Mouse (Mus musculus) lung, postnatal 10 days (tissue): ENCODE data around the gene Il17f.
"Not testable (repeated sequence)": the region's sequence is repeated elsewhere in the genome, so short reads cannot be mapped to it uniquely, and the experiment has no call there.

Source experiments
- DNase-seq: peaks from one replicate; pipeline ENCODE4 v3.0.0; 2021

Gene Il17f

DNA sequence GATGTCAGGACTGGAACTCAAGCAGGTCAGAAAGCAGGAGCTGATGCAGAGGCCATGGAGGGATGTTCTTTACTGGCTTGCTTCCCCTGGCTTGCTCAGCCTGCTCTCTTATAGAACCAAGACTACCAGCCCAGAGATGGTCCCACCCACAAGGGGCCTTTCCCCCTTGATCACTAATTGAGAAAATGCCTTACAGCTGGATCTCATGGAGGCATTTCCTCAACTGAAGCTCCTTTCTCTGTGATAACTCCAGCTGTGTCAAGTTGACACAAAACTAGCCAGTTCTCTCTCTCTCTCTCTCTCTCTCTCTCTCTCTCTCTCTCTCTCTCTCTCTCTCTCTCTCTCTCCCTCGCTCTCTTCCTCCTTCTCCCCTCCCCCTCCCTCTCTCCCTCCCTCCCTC lies at the start of gene Il17f:
TSS of gene Il17f (minus strand) at position 101 of the 400 bp plus-strand sequence.
- not testable (repeated sequence) for DNase-seq

DNA sequence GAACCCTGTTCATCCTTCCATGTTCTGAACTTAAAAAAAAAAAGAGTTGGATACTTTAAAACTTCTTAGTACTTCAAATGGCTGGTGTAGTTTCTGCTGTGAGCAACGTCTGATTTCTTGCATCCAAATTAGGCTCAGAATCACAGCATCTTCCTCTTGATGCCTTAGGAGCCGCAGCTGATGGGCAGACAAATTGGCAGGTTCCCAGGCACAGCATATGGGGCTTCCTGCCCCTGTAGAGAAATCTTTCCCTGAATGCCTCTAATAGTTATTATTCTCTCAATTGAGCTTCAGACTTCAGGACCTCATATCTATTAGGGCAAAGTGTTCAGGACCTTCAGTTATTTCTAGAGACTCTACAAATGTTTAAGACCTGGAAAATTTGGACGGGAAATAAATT lies 49.5 kb upstream of the Il17f start:
- DNase-seq = no peak

DNA sequence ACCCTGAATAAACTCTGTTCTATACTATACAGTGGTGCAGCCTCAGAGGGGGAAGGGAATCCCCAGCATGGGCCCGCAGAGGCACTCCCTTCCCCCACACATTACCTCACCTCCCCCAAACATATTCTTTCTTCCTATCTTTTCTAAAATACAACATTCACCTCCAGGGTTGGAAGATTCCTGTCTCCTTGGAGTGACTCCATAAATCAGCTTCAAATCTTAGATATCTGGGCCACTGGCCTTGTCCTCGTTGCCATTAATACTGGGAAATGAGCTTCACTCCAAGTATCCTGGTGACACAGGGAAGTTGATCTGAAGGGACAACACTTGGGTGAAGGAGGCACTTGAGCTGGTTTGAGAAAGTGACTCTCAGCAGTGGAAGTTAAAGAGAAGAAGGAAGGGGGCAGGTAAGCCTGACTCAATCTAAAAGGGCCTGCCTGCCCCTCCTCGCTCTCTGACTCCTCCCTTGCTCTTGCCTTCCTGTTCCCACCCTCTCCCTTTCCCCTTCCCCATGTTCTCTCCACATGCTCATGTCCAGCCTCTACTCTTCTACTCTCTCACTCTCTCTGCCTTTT lies 46.2 kb upstream of the Il17f start:
- DNase-seq = peak; percentile 8

DNA sequence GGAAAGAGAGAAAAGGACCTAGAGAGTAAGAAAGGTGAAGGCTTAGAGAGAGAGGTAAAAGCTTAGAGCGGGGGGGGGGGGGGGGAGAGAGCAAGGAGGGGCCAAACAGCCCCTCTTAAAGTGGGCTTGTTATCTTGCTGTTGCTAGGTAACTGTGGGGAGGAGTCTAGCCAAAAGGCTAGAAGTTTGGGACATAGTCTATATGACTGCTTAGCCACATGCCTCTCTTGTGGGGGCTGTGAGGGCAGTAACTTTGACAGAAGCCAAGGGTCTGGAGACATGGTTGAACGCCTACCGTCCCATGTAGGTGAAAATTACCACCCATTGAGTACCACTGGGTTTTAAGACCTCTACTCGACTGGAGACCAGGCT lies 42.7 kb upstream of the Il17f start:
- DNase-seq = no peak

DNA sequence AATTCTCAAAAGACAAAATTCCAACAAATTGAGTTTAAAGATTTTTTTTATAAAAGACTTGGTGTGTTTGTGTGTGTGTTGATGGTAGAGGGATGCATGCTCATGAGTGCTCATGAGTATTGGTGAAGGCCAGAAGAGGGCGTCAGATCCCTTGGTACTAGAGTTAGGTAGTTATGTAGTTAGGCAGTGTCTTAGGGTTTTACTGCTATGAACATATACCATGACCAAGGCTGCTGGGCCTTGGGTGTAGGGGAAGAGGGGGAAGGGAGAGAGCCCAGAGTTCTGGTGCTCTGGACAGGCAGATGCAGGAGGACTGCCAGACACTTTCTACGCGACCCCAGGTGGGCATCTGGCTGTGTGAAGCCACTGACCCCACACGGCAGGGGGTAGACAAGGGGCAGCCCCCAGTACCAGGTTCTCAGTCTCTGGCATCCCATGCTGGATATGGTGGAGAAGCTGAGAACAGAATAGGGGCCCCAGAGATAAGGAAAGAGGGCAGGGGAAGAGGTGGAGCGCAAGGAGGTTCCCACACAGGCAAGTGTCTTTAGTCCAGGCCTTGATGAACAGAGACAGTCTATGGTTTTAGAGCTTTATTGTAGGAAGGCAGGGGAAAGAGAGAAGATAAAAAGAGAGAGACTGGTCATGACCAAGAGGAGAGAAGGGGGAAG lies 42.2 kb upstream of the Il17f start:
- no peak for DNase-seq

DNA sequence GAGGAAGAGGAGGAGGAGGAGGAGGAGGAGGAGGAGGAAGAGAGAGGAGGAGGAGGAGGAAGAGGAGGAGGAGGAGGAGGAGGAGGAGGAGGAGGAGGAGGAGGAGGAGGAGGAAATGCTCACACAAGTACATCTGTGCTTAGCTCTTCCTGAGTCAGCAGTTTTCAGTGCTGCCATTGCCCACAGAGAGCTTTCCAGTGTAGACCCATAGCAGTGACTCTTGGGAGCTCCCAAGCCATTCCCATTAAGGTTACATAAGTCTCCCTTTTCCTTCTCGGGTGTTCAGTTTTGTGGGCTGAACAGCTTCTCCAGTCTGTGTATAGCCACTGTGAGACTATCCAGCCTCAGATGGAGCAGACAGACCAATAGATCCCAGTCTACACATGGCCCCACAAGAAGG lies 40.1 kb upstream of the Il17f start:
- no peak for DNase-seq

DNA sequence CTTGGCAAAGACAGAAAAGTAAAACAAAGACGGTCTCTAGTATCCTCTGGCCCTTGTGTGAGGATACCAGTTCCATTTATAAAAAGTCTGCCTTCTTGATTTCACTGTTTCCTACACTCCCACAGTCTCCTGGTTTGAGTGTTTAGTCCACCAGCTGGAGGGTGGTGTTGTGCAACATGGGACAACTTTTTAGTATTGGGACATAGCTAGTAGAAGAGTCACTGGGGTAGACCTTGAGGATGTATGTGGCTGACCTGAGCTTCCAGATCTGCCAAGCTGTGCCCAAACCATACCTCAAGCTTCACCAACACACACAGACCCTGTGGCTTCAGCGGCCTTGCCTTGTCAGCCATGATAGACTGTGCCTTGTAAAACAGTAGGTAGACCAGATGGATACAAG lies 37.6 kb upstream of the Il17f start:
- no peak for DNase-seq

DNA sequence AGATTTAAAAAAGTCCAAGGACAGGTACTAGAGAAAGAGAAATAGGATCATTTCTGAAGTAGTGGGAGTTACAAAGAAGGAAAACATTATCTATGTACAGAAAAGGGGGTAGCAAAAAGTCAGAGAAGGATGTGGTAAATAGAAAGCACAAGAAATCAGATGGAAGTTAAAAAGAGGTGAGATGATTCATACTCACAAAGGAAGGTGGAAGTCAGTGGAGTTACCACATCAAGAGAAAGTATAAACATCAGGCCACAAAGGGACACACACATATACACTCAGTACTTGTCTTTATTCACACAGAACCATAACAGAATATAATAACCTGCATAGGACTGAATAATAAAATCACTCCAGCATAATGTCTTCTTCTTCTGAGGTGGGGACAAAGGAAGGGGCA lies 34.6 kb upstream of the Il17f start:
- no peak for DNase-seq

DNA sequence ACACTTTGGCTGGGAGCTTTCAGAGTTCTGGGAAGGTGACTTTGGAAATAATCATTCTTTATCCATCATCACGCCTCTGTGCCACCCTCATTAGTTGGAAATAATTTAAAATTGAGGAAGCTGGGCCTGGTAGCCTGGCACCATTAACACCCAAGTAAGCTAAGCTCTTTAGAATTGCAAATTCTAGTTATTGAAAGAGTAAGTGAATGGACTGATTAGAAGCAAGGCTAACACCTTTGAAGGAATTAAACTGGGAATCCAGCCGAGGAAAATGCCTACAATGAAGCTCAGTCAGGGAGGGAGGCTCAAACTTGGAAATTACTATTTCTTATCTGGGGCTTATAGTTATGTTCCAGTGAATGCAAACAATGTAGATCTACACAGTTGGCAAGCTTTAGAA lies 33.5 kb upstream of the Il17f start:
- DNase-seq = no peak

DNA sequence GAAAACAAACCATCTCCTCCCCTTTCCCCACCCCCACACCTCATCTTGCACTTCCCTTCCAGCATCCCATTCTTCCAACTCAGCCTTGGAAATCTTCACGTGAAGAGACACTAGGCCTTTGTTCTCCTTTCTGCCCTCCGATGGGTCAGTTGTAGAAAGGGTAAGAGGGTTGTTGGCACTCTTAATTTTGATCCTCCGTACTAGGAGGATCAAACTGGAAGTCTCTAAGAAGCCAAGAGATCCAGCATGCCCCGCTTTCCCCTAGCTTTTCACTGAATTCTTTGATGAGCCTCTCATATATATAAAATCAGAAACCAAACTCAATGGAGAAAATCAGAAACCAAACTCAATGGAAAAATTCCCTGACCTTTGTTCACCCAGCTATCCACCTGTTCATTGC lies 33.1 kb upstream of the Il17f start:
- DNase-seq = no peak

DNA sequence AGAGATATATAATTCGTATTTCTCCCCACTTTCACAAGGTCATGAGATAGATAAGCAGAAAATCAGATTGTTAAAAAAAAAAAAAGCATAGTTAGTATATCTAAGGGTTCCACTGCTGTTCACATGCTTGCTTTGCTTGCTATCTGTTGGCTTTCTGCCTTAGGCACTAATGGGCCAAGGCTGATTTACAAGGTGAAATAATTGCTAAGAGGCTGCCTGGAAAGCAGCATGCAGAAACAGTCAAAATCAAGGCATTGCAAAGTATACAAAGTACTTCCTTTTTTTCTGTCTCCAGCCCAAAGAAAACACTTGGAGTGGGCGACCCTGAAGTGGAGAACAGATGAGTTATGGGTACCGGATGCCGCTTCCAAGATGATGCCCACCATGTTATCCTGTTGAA lies 30.5 kb upstream of the Il17f start:
- no peak for DNase-seq

DNA sequence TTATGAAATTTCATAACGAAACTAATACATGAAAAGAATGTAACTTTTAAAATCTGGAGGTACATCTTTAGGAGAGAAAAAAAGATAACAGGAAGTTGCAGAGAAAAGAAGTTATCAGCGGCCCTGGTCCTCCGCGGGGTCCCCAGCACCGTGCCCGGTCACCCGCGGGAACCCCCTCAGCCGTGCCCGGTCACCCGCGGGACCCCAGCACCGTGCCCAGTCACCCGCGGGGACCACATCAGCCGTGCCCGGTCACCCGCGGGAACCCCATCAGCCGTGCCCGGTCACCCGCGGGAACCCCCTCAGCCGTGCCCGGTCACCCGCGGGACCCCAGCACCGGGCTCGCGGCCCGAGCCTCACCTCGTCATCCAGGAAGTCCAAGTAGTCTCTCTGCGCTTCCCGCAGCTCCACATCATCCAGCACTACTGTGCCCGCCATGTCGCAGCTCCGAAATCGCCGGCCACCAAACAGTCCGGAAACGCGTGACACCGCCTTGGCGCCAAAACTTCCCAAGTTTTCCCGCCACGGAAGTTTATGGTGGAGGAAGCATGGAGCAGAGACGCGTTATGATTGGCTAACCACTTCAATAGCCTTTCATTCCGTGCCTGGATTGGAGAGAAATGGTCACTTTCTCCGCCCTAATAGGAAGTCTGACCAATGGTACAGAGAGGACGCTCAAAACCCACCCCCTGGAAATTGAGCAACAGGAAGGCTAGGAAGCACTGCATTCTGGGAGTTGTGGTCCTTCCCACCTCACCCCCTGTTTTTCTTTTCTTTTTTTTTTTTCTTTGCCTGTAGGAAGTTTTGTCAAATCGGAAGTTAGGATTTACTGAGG lies 29.6 kb upstream of the Il17f start, which contains the start of gene Mcm3:
TSS of gene Mcm3 (minus strand) at position 542 of the 835 bp plus-strand sequence.
- peak; percentile 96 for DNase-seq

DNA sequence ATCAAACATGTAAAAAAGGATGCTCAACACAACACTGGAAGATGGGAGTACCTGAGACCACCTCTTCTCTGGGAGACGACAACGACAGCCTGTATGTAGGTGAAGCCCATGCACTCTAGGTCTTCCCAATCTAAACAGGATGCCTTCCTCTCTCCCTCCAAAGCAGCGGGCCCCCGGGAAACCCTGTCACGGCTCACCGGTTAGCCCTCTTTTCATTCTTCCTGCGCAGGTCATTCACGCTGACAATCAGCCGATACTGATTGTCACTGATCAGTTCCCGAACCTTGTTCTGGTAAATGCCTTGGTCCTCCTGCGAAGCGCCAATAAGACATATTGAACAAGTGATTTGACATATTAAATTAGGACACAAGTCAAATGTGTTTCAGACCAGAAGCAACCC lies 27.2 kb upstream of the Il17f start:
- DNase-seq = no peak

DNA sequence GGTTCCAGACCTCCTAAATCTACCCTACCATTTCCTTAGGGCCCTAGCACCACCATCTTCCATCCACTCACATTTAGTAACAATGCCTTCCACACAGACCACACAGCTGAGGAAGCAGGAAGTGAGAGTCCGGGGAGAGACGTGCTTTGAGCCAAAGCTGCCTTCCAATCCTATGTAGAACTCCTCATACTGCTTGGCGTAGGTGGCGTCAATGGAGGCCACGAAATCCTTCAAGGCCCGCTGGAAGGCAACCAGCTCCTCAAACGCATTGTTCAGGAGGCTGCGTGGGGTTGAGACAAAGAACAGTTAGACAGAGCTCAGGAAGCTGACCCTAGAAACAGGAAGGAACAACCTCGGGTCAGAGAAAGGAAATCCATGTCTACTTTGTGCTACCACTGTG lies 26.8 kb upstream of the Il17f start:
- DNase-seq = peak; percentile 7

DNA sequence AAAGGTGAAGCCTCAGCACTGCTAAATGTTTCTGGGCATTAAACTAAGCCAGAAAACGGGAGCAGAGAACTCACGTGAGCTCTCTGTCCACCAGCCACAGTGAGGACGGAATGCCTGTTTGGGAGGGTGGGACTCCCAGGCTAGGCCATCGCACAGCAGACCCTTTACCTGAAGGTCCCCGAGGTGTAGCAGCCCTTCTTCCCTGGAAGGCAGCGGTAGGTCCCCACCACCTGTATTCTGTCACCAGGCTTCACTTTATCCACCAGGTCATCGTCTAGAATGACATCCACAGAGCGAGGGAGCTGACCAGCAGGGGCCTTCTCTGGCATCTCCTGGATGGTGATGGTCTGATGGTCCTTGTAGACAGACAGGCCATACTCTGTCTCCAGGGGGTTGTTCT lies 24.1 kb upstream of the Il17f start:
- DNase-seq = no peak

DNA sequence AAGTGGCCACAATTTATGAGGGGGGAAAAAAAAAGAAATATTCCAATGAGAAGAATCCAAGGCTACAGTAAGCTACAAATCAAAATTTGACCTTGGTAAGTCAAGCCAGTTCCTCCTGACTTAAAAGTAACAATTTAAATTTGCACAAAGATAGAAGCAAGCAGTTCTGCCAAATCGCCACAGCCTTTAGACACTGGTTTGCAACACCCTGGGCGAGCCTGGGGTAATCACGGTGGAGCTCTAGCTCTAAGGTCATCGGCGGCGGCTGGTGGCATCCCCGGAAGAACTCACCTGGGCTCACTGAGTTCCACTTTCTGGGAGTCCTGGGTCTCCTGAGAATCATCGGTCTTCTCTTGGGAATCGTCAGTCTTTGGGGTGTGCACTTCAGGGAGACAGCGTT lies 14.1 kb upstream of the Il17f start:
- DNase-seq = no peak

DNA sequence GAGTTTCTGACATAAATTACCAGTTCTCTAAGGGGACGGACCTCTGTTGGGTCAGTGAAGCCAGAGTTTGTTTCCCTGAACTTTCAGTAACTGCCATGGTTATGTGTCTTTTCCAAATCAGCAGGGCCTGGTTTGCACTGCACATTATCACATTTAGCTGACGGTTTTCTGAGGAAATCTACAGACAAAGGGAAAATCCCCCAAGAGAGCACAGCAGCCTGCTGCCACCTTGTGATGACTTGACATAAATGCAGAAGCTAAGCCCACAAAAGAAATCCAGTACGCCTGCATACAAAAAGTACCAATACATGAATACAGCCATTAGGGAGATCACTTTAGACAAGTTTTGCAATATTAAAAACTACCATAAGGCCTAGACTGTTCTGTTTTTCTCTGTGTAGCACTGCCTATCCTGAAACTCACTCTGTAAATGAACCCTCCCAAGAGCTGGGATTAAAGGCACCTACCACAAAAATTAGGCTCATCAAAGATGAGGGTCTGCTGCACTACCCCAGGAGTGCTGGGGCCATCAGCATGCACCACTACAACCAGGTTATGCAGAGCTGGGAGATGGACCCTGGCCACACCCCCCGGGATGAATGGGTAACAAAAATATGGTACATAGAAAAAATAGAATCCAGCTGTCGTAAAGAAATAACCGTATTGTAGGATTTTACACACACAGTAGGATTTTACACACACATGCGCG lies 11.4 kb upstream of the Il17f start:
- DNase-seq = peak; percentile 6

DNA sequence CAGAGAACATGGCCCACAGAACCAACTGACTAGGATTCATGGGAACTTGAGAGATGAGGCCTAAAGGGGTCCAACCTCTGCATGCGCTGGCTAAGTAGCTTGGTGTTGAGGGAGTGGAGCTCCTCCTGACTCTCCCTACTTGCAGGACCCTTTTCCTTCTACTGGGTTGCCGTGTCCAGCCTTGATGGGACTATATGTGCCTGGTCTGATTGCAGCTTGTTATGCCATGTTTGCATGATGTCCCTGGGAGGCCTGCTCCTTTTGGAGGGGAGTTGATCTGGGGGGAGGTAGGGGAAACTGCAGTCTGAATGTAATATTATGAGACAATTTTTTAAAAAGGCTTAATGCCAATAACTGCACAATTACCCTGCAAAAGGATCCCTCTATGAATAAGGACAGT lies 10.9 kb upstream of the Il17f start:
- no peak for DNase-seq

DNA sequence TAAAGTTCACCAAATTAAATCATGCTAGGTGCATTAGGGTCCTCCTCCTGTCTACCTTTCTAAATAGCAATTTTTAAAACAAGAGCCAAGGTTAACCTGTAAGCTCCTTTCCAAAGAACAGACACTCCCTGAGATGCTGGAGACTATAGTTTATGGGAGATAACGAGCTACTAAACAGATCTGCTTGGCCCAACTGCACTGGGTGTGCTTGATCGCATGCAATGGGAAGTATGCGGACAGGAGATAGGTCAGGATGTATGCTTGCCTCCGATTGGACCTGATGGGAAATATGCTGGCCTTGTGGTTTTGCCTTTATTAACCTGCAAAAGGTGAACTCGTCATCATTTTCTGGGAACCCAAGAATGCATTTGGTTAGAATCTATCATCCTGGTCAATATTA lies 4.8 kb upstream of the Il17f start:
- no peak for DNase-seq

DNA sequence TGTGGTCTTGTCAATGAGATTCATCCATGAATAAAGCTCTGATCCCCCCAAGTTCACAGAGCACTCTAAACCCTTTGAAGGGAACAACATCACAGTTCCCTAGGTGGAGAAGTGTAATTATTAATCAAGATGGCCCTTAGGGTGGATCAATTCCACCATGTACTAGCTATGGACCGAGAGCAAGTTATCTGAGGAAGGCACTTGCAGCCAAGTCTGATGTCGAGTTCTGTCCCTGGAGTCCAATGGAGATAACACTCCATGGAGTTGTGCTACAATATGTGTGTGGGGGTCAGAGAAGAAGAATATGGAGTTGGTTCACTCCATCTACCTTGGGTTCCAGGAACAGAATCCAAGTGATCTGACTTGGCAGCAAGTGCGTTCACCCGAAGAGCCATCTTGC lies 4.3 kb upstream of the Il17f start:
- no peak for DNase-seq

DNA sequence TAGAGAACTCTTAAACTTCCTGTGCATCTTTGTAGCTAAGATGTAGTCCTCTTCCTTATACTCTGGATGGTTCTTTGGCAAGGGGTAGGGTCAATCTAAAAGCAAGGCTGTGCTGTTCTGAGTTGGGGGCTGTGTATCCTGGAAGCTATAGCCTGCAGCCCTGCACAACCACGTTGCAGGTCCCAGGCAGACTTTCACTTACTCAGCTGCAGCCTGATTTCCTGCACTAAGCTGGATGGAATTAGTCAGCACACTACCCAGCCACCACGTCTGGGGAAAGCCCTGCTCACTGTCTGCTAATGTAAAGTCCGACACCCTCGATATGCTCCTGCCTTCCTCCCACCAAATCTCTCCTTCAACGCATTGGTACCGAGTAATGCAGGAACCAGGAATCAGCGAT lies 997 bp upstream of the Il17f start:
- DNase-seq = no peak

DNA sequence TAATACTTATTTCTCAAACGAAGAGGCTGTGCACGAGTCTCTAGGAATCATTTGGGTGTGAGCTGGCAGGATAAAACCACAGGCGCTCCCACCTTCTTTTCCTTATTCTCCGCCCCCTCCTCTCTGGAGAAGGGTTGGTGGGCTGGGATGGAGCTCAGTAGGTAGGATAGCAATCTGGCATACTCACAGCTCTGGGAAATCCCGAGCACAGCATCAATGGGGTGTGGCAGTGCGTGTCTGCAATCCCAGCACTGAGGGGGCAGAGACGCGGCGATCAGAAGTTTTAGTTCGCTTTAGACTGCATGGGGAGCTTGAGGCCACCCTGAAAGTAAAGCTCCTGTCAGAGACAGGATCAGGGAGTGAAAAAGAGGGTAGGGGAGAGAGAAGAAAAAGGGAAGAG lies 2.0 kb downstream of the Il17f start:
- DNase-seq = no peak

DNA sequence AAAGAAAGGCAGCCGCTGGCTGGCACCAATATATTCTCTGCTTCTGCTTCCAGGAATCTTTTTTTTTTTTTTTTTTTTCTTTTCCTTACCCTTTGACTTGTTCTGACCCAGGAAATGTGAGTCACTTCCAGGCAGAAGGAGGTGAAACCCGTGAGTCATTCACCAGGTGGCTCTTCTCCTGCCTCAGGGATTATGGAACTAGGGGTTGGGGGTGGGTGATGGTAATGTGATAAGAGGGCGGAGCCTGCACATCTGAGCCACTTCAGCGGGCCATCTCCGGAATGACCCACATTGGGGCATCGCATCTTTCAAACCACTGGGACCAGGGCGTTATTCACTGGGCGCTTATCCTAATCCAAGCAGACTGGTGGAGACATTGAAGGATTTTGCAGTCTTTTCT lies 3.4 kb downstream of the Il17f start:
- no peak for DNase-seq

DNA sequence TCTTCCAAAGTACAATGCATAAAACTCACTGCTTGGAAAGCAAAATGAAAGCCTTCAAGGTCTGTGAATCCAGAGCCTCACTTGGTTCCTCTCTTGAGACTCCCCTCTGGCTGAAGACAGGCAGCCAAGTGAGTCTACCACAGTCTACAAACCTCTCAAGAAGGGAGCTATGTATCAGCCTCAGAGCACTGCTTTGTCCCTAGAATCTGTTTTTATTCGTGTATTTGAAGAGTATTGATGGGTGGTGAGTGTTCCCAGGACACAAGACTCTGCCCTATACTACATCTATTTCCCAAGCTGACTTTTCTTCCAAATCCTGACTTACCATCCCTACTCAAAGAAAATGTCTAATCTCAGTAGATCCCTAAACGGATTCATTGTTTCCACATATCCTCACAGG lies 12.1 kb downstream of the Il17f start:
- no peak for DNase-seq
